Comparison of ENCODE assay signal across 23 mouse cellular contexts in the genomic region with DNA sequence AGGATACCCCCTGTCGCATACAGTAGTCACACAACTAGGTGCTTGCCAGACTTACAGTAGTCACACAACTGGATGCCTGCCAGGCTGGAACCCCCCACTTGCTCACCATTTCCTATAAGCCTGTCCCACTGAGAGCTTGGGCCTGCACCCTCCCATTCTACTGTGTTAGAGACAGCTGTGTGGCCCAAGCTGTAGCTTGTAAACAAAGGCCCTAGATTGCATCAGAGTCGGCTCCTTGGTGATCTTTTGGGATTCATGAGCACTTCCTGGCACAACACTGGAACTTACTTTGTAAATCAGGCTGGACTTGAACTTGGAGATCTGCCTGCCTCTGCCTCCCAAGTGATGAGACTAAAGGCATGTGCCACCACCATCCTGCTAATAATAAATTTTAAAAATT.
"Had no signal": no experiment of that assay in that cellular context is flagged by ENCODE, and none has a peak within 500 bp of the region (broad histone marks: within the 10 kb centered on the region; RNA-seq: fewer than 3 reads in every experiment).

No protein-coding gene starts in this region.

- DNase-seq: gastrocnemius, postnatal 14 days; gastrocnemius, postnatal 36 days; heart, adult 18-20 months; heart, postnatal 14 days; heart, postnatal 36 days; kidney, adult 11 months; kidney, adult 2 months; kidney, adult 9 months; kidney, postnatal 14 days; kidney, postnatal 36 days; layer of hippocampus, adult 9-11 months; layer of hippocampus, postnatal 36 days; left cerebral cortex, postnatal 4 days had no signal

- H3K4me2 ChIP-seq: heart, embryonic 11.5 days; heart, embryonic 13.5 days; heart, embryonic 15.5 days; hindbrain, embryonic 13.5 days; hindbrain, embryonic 15.5 days; kidney, embryonic 15.5 days; limb, embryonic 13.5 days; limb, embryonic 15.5 days had no signal

- H3K4me1 ChIP-seq: hindbrain, embryonic 13.5 days; hindbrain, embryonic 15.5 days; kidney, embryonic 15.5 days; limb, embryonic 15.5 days had no signal

- H3K27me3 ChIP-seq: heart, embryonic 13.5 days; heart, embryonic 15.5 days; hindbrain, embryonic 13.5 days; hindbrain, embryonic 15.5 days; kidney, embryonic 15.5 days; limb, embryonic 13.5 days; limb, embryonic 15.5 days had no signal

- H3K27ac ChIP-seq: heart, embryonic 13.5 days; heart, embryonic 15.5 days; hindbrain, embryonic 13.5 days; hindbrain, embryonic 15.5 days; hindbrain, postnatal 0 days; kidney, embryonic 15.5 days; kidney, postnatal 0 days; limb, embryonic 13.5 days; limb, embryonic 15.5 days had no signal

- H3K36me3 ChIP-seq: heart, embryonic 15.5 days; hindbrain, embryonic 13.5 days; hindbrain, embryonic 15.5 days had no signal

- H3K4me3 ChIP-seq: heart, embryonic 13.5 days; heart, embryonic 15.5 days; hindbrain, embryonic 13.5 days; hindbrain, embryonic 15.5 days; kidney, embryonic 15.5 days; limb, embryonic 13.5 days; limb, embryonic 15.5 days had no signal

- H3K9ac ChIP-seq: heart, embryonic 13.5 days; heart, embryonic 15.5 days; hindbrain, embryonic 13.5 days; hindbrain, embryonic 15.5 days; kidney, embryonic 15.5 days; limb, embryonic 13.5 days; limb, embryonic 15.5 days had no signal
